Mouse (Mus musculus) B cell, adult 2 months (primary cell): Measurements from ENCODE around the gene Cfap61.

Source experiments
- DNase-seq, 2 experiments: peaks; one replicate each; pipeline ENCODE4 v3.0.0; 2022

Cfap61 gene

DNA sequence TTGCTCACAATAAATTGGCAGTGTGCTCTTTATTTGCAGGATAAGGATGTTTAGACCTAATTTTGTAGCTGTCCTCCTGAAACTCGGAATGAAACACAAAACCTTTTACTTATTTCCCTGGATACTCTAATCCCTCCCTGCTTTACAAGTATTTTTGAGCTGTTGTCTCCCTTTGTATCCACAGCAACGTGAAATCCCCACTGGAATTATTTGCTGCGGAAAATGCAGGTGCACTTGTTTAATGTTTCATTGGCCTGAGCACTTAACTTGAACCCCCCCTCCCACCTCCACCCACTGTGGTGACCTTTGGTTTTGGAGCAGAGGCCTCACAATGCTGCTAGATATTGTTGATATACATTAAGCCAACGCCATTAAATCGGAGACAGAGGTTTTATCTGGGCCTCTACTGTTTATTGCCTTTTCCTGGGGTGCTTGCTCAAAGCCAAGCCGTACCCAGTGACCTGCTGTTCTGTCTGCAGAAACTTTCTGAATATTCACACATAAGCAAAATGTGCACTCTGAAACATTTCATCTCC, 154.6 kb downstream of the Cfap61 start:
- DNase-seq = no peak

DNA sequence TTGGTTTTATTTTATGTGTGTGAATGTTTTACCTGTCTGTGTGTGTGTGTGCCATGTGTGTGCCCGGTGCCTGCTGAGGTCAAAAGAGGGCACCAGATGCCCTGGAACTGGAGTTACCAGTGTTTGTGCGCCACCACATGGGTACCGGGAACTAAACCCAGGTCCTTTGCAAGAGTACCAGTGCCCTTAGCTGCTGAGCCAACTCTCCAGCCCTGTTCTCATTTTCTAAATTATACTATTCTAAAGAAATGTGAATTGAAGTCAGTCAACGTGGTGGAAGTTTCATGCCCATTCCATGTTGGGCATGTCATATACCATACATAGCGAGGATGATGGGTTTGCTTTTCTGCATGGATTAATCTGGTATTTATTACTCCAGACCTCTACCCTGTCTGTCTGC, 162.9 kb downstream of the Cfap61 start:
- DNase-seq = no peak

DNA sequence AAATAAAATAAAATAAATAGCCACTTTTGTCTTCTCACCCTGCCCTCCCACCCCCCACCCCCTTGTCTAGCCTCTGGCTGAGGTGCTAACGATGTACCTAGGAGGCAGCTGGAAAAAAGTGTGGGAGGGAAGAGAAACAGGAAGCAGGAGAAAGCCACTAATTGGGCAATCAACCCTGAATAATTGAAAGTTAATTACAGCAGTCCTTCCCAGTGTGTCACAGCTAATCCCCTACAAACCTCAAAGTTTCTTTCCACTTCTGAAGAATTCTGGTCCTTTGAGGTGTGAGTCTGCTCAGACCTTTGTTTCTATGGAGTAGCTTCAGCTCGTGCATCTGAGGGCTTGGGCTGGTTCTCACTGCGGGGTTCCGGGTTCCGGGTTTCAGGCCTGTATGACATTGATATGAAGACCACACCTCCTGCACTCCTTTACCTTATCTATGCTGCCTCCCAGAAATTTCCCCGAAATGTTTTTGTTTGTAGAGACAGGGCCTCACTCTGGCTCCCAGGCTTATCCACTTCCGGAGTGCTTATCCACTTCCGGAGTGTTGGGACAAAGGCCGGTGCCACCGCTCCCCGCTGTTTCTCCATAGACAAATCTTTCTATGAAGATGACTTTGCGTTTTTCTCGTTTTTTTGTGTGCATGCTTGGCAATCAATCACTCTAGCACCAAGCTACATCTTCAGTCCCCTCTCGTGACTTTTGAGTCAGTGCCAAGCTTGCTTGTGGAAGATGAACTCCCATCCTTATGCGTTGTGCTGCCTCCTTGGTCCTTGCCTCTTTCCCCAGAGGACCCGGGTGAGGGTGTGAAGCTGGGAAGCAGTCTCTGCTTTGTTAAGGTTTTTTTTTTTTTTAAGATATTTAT, 164.5 kb downstream of the Cfap61 start:
- DNase-seq = no peak

DNA sequence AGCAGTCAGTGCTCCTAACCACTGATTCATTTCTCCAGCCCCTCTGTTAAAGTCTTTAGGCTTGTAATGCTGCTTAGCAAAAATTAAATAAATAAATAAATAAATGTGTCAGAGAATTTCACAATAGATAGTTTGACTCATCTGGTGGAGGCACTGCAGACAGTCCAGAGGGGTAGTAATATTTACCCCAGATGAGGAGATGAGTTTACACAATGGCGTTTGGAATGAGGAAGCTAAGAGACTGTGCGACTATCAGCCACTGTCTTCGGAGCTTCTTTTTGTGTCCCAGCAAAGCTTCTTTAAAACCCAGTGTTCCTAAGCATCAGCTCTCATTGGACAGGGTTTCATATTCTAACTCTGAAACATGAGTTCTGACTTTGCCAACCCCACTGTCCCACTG, 165.3 kb downstream of the Cfap61 start:
- DNase-seq = no peak

DNA sequence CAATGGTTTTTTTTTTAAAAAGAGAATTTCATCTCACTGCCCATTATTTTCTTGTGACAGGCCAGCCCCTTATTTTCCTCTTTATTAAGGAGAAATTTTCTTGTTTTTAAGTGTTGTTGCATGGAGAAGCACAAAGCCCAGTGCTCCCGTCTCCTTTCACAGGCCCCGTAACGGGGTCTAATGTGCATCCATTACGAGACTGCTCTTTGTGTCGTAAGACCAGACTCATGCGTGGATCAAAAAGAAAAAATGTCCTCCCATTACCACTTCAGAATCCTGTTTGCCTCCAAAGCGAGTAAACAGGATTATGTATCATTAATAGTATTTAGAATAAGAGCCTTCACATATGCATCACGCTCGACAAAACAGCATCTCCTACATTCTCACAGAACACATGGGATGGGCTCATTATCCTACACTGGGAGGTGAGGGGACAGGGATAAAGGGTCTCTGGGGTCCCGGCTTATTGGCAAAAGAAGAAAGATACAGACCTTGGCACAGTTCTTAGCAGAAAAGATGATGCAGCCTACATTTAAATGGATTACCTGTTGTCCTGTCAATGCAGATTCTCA, 166.0 kb downstream of the Cfap61 start:
- no peak for DNase-seq

DNA sequence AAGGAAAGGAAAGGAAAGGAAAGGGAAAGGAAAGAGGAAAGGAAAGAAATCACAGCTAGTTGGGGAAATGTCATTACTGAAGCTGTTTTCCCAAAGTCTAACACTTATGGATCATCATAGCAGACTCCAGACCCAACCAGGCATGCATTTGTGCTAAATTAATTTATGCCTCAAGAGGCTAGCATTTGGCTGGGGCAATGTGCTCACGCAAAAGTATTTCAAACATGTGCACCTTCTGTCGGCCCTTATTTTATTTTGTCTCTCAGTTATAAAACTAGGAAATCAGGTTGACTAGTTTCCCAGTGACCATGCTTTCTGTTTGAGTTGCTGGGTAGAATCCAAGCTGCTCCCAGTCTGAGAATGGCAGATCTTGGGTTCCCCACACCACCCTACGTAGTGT, 168.0 kb downstream of the Cfap61 start:
- no peak for DNase-seq

DNA sequence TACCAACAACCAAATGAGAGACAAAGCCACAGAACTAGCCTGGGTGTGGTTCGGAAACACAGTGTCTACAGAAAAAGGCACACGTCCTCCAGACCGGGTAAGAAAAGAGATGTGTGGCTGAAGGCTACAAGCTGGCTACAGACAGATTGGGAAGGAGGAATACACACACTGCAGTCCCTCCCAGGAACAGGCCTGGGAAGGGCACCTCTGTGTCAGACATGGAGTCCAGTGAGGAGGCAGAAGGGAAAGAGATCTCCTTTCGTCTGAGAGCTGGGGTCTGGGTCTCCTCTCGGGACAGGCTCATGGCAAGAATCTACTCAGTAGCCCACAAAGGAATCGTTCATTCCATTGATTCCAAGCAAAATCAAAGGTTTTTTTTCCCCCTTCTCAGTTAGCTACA, 170.8 kb downstream of the Cfap61 start:
- DNase-seq = no peak

DNA sequence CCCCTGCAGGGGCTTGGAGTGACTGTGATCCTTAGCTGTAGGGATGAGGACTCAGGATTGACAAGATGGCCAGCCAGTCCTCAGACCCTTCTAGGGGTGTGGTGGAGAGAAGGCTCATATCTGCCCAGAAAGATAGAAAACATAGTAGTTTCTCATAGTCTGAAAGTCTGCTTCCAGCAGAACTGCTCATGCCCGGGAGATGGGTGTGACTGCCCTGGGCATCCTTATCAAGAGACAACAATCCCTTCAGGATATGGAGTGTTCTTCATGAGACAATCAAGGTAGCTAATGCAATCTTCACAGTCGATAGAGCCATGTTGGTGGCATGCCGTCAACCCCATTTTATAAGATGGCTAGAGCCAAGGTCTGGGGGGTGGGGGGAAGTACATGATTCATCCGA, 173.4 kb downstream of the Cfap61 start:
- no peak for DNase-seq

DNA sequence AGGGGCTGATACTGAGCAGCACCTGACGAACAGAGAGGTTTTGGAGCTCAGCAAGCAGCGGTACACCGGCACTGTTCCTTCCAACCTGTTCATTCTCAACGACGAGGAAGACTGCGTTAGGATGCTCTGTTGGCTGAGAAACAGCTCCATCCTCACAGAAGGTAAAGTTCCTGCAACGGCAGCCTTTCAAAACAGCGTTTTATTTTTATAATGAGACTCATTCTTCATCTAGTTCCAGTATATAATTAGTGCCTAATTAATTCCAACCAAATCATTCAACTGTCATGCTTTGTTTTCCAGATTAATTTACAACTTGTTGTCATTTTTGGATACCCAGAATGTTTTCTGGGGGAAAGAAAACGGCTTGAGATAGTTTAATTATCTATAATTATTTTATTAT, 175.3 kb downstream of the Cfap61 start:
- DNase-seq = no peak

DNA sequence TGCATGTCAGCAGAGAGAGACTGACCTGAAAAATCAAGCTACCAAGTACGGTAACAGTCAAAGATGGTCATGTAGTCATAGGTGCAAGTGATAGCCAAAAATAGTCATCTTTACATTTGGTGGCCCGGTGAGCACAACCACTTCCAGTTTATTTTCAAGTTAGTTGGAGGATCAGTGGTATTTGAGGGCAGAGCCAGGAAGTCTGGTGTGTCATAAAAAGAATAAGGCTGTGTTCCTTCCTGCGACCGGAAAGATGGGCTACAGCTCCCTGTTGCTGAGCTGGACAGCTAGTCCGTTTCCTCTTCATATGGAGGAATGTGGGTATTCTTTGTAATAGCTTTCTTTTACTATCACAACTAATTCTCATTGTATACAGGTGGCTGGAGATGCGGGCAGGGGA, 181.7 kb downstream of the Cfap61 start:
- DNase-seq = no peak

DNA sequence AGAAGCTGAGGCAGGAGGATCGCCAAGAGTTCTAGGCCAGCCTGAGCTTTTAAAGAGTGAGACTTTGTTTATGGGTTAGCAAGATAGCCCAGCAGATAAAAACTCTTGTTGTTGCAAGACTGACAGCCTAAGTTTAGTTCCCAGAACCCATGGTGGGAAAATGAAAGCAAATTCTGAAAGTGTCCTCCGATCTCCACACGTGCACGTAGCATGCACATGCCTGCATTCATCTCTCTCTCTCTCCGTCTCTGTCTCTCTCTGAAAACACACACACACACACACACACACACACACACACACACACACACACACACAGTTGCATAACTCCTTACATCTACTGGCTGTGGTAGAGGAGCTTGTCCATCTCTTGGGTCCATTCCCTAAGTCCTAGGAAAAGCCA, 182.1 kb downstream of the Cfap61 start:
- no peak for DNase-seq

DNA sequence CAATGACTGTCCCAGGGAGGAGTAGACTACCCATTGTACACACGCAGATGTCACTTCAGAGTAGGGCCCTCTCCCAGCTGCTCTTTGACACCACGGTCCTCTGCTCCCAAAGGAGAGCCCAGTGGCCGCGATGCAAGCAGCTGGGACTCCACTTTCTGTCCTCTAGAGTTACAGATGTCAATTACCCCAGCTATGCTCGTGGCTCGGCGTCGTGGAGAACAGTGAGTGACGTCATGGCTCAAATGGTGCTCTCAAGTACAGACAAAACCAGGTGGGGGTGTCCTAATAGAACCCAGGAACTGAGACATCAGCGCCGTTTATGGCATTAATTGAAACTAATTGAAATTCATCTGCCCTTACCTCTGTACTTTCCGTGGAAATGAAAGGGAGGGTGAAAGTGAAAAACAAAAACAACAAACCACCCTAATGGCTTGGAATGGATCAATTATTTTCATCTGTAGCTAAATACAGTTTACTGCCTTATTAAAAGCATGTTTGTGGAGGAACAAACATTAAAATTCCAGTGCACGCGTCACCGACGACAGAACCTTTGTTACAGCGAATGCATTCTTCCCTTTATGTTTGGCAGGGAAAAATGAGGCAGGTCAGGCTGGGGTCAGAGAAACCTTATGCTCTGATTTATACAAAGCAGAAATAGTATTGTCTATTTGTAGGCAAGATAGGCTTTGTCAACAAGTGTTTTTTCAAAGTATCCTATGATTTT, 182.8 kb downstream of the Cfap61 start:
- DNase-seq = no peak

DNA sequence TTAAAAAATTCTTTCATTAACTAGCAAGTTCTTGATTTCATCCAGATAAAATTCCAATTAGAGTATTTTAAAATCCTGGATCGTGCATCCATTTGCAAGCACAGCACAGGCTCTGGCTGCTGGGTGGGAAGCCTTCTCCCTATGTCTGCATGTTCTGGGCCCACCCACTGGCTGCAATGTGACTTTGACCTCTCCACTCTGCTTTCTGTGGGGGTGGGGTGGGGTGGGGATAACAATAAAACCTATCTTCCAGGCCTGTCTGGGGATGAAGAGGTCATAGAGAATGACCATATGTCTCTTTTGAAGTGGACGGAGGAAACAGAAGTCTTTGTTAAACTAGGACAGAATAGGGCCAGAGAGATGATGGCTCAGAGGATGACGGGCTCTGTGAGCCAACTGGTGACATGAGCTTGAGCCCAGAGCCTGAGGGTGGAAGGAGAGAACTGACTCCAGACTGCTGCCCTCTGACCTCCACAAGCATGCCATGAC, 183.4 kb downstream of the Cfap61 start:
- no peak for DNase-seq

DNA sequence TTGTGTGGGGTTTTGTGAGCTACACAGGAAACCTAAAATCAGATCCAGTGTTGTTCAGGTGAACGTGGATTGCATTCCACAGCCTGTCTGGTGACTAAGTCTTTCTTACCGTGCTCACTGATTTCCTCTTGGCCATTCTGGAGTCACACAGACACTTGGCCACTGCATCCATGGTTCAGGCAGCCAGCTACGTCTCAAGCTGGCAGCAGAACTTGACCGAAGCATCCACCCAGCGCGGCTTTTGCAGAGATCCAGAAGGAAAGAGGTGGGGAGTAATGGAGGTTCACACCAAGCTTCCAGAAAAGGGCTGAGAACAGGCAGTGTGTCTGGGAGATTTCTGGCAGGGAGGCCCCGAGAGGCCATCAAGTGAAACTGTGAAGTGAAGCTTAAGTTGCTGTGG, 187.0 kb downstream of the Cfap61 start:
- no peak for DNase-seq

DNA sequence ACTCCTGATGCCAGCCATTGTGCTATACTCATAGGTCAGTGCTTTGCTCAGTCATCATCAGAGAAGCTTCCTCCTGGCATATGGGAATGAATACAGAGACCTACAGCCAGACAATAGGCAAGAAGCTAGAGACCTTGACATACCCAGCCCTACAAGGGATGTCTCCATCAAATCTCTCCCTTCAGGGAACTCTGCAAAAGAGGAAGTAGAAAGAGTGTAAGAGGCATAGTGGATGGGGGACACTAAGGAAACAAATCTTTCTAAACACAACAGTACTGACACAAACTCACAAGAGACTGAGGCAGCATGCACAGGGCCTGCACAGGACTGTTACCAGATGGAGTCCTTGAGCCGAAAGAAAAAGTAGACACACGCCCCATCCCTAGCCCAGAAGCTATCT, 190.5 kb downstream of the Cfap61 start:
- DNase-seq = no peak

DNA sequence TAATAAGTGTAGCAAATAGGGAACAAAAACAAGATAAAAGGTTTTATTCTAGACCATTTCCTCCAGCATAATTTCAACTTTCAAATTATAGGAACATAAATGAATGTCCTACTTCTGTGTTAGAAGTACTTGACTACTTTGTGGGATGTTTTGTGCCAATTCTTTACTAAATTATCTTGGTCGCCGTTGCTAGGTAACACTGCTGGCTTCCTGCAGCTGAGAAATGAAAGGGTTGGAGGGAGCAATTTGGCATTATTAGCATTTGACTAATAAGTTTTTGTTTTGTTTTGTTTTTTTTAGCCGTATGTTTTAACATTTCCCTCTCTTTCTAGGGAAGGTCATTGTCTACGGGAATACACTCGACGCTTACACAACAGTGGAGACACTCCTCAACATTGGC, 194.0 kb downstream of the Cfap61 start:
- DNase-seq = no peak

DNA sequence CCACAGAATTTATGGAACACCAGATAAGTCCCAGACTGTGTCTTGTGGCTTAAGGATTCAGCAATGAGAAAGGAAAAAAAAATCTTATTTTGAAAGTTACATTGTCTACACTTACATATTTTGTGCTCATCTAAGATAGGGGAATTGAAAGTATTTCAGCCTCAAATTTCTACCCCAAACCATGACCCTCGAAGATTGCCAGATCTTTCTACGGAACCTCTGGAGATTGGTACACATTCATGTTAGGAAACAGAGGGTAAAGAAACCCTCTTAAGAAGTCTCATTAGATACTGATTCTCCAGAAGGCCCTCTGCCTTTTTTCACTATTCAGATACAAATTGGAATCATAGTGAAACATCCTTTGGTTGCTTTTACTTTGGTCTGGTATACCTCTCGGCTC, 195.9 kb downstream of the Cfap61 start:
- DNase-seq = no peak

DNA sequence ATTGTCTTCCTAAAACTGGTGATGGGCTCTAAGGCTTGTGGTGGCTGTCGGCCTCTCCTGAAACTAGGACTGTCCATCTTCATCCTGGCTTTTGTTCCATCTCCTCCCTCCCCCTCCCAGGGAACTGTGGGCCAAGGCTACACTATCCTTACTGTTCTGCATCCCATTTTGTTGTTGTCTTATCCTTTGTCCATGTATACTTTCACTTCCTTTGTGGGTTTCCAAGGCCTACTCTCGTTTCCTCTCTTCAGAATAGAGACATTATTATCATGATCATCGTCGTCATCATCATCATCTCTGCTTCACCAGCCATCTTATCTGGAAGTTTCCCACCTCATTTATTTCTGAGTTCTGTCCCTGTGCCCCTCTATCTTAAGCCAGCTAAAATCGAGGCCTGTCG, 199.7 kb downstream of the Cfap61 start:
- no peak for DNase-seq

DNA sequence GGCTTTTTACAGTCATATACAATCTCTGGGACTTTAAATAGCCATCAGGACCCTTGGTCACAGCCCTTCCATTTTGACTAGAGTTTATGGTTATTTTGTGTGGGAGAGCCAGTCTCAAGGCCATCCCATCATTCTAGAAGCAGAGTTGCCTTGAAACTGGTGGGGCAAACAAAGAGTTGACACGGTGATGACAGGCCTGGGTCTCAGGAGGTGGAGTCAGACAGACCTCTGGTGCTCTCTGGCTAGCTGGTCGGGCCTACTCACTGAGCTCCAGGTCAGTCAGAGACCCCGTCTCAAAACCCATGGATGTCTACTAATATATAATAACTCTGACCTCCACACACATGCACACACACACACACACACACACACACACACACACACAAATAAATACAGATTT, 206.1 kb downstream of the Cfap61 start:
- no peak for DNase-seq

DNA sequence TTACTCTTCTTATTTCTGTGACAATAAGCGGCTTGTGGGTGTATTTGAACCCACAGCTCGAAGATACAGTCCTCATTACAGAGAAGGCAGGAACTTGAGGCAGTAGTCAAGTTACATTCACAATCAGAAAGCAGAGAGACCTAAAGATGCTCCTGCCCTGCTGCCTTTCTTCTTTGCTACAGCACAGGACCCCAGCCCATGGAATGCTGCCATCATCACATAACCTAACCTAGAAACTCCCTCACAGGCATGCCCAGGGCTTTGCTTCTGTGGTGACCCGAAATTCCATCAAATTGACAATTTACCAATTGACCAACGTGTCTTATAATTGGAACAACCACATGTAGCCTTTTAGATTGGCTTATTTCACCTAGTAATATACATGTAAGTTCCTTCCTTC, 212.7 kb downstream of the Cfap61 start:
- DNase-seq = no peak

DNA sequence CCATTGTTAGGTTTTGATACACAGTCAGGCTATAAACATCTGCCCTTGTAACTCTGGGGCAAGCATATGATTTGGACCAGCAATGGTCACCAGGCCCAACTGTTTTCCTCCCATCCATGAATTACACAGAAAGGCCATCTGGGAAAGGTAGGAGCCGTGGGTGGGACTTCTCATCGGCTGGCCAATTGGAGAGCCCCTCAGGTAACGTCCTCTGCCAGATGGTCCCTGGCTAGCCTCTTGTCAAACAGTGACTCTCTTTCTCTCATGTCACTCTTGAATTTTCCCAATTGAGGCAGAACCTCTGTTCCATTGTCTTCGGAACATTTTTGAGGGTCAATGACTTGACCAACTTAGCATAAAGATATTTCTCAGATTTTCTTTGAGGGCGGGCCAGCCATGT, 213.2 kb downstream of the Cfap61 start:
- no peak for DNase-seq

DNA sequence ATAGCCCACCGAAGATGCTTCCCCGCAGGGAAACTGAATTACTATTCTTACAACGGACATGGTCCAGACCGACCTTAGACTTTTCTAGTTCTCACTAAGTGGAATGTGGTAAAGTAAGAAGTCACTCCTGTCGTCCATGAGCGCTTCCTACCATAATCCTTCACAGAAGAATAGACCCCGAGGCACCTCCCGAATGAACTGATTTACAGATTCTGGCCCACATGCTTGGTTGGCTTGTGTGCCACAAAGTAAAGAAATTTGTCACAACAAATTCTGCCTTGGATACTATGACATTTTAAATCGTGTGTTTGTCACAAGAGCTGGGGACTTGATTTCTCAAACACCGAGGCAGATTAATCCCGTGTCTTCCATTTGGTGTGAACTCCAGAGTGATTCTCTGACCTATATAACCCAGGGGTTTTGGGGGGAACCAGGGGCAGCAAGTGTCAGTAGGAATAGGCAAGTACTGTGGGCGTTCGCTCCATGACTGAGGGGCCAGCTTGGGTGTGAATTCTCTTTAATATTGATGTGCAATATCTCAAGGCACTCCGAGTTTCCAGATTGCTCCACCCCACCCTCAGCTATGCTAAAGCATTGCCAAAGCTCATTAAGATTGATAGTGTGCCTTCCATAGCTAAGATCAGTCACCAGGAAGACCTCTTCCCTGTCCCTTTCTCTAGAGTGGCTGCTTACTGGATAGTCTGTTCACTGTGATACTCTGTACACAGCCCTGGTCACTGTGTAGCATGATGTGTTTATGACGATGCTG, 214.8 kb downstream of the Cfap61 start:
- DNase-seq = no peak
